Mouse (Mus musculus) retina, adult 2 months (tissue): ENCODE data around the gene Rfc5.

ENCODE experiments used
- DNase-seq: peaks from one replicate; pipeline ENCODE4 v3.0.0-alpha.2; 2012; ENCODE audit warnings: low read depth, low spot score

The Rfc5 gene

DNA sequence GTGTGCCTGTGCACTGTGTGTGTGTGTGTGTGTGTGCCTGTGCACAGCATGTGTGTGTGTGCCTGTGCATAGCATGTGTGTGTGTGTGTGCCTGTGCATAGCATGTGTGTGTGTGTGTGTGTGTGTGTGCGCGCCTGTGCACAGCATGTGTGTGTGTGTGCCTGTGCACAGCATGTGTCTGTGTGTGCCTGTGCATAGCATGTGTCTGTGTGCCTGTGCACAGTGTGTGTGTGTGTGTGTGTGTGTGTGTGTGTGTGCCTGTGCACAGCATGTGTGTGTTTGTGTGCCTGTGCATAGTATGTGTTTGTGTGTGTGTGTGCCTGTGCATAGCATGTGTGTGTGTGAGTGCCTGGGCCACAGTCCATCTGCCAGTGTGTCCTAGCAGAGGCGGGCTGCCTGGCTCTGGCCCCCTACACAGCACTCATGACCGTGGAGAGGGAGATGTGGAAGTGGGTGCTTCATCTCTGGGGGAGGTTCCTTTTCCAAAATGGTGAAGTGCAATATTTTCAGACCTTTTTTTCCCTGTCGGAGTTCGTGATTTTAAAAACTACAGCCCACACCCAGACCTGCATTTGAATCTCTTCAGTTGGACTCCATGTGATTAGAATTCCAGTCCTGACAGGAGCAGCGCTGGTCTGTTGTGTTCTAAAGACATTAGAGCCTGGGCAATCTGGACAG, 14.3 kb downstream of the Rfc5 start:
- no peak for DNase-seq

DNA sequence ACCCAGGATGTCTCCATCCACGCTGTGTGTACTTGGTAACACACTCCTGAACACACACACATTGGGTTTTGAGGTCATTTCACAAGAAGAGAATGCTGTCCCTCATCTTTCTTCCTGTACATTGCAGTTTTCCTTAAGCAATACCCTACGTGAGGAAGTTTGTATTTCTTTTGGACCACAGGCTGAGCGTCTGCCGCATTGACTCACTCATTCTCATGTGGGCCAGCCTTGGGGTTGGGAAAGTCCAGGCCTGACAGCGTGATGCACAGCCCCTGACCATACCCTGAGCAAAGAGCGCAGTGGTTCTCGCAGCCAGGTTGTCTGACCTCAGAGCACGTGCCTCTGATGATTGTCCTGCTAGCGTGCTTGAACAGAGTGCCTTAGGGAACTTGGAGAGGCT, 15.4 kb downstream of the Rfc5 start:
- no peak for DNase-seq

DNA sequence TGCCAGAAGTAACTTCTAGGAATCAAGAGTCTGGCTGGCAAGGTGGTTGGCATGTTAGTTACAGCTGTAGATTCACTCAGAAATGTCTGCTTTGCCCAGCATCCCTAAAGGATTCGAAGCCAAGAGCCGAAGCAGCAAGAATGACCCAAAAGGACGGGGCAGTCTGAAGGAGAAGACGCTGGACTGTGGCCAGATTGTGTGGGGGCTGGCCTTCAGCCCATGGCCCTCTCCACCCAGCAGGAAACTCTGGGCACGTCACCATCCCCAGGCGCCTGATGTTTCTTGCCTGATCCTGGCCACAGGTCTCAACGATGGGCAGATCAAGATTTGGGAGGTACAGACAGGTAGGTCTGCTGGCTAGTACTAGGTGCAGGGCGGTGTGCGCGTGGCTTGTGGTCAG, 18.3 kb downstream of the Rfc5 start:
- DNase-seq = no peak

DNA sequence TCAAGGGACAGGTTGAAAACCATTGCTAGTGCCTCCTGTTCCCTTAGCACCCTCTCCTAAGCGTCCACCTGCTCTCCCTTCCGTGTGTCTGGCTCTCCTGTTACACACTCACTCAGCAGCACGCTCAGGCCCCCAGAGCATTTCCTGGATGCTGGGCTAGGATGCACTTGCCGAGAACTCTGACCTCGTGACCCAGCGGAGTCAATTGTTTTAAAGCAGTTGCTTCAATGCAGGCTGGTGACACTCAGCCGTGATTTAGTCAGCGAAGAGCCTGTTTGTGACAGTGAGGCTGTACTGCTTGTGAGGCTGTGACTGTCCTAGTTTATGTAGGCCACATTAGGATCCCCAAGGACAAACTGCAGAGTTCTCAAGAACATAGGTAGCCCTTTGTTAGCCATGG, 21.6 kb downstream of the Rfc5 start:
- DNase-seq = no peak

DNA sequence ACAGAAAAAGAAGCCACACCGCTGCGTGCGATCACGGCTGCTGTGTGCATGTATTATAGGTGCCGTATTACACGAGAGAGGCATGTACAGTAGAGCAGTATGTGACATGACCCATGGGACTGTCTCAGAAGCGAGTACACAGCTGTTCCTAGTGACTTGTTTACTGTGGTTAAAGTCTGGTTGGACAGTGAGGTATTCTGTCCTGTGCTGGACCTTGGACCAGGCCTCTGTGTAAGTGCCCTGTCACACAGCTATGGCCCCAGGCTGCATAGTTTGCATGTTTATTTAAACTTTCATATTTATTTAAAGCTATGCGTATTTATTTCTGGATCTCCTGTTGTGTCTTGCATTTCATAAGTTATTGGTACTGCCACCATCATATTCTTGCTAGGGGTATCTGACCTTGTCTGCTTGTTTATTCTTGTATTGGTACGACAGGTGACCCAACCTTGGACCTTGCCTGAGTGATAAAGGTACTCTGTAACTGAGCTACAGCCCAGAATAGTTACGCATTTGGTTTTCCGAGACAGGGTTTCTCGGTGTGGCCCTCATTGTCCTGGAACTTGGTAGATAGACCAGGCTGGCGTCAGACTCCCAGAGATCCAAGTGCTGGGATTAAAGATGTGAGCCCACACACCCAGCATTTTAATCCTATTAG, 22.8 kb downstream of the Rfc5 start:
- DNase-seq = no peak

DNA sequence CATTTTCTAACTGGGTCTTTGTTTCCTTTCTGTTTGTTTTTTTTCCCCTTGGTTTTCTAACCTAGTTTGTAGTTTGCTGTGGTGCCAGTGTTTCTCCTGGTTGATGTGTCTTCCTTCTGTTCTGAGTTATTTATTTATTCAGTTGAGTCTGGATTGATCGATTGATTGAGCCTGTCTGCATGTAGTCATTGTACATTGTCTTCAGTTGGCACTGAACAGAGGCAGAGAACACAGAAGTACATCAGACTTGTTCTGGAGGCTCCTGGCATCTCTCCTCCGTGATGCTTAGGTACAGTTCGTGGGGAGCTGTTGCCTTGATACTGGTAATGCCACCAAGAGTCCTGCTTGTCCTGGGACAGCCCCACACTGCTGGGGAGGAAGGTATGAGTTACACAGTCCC, 24.0 kb downstream of the Rfc5 start:
- DNase-seq = no peak

DNA sequence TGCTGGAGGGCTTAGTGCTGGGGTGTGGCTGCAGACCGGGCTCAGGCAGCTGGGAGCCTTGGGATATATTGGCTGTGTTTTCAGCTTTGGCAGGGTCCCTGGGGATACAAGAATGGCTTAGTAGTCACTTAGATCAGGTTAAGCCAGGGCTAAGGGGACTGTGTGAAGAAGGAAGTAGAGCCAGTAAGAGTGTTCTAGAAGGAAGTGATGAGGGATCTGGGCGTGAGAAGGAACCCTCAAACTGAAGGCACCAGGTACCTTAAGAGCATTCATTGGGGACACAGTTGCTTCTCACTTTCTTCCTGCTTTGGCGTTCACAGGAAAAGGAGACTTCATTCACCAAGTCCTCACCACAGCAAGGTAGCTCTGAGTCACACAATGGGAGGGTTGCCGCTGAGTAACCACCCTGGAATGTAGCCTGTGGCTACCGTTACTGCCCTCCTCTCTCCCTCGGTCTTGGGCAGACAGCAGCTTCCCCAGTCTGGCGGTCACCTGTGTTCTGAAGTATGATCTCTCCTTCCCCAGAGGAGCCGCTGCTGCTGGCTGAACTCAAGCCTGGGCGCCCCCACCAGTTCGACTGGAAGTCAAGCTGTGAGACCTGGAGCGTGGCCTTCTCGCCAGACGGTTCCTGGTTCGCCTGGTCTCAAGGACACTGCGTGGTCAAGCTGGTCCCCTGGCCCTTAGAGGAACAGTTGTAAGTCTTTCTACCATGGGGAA, 25.6 kb downstream of the Rfc5 start:
- no peak for DNase-seq

DNA sequence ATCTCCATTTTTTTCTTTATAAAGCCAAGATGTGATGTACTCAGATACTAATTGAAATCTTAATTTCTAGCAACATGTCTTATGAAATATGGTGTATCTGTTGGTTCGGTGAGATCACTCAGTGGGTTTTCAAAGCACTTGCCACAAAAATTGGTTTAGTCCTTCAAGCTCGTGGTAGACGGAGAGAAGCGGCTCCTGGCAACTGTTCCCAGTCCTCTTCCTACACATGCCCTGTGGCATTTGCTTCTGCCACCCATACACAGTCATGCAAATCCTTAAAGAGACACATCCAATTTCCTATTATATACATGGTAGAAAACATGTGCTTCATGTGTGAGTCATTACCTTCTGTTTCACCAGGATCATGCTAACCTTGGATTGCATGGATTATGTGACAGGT, 27.3 kb downstream of the Rfc5 start:
- no peak for DNase-seq

DNA sequence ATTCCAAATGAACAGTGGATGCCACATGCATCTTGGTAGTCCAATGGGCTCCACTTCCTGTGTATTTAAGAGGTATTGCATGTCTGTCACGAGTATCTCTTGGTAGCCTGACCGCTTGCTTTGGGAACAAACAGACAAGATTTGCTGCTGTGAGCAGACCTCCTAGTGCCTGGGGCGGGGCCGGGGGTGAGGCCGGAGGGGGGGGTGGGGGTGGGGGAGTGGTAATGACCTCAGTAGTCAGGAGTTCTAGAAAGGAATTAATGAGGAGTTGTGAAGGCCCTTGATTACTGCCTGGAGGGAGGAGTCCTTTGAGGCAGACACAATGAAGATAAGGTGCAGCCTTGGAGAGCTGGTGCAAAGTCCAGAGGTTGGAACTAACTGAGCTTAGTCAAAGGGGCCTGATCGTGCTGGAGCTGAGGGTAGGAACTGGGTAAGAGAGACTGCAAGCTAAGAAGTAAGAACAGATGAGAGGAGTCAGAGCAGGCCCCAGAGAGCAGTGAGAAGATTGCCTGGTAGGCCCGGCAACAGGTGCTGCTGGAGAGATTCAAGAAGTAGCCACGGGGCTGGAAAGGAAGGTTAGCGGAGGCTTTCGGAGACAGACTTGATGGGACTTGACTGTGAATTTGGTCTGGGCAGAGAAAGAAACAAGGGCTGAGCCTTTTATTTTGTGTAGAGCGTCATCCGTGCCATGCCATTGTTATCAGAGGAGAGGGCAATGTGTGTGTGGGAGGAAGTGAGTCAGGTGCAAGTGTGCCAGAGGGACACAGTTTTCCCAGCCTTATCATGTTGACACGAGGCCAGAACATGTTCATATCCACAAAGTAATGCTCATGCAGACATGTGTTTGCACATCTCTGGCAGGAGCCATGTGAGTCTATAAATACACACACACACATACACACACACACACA, 28.0 kb downstream of the Rfc5 start:
- no peak for DNase-seq

DNA sequence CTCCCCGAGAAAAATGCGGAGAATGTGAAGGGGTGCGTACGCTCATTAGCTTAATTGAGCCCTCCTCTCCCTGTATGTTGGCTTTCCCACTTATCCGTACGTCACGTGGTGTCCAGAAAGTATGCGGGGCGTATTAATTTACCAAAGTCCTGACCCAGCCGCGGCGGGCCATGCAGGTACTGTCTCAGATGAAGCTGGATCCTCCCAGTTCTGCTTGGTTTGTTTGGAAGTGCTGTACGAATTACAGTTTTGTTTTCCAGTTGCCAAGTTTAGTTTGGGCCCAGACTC, 28.7 kb downstream of the Rfc5 start:
- no peak for DNase-seq

DNA sequence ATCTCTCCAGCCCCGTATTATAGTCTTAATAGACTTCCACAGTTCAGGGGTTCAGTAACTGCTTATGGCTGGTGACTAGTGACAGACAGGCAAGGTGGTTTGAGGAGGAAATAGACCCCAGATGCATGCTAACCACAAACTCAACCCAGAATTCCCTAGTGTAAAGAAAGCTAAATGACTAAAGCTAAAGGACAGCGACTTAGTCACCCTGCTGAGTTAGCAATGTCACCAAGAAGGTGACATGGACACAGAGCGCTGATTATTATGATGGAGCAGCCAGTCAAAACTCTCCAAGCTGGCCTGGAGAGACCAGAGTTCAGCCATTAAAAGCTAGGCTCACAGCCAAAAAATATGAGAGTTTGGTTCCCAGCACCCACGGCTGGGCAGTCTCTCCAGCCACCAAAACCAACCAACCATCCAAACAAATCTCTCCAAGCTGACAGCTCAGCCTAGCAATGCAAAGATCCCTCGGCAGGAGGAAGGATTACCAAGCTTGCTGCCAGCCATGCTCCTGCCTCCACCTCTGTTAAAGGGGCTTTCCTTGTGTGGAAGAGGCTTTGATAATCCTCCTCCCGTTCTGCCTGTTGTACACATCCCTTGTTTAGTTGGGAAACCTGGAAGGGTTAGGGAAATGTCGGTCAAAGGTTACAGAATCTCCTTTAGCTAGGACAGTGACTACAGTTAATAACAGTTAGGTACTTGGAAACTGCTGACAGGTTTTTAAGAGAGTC, 29.2 kb downstream of the Rfc5 start:
- DNase-seq = no peak

DNA sequence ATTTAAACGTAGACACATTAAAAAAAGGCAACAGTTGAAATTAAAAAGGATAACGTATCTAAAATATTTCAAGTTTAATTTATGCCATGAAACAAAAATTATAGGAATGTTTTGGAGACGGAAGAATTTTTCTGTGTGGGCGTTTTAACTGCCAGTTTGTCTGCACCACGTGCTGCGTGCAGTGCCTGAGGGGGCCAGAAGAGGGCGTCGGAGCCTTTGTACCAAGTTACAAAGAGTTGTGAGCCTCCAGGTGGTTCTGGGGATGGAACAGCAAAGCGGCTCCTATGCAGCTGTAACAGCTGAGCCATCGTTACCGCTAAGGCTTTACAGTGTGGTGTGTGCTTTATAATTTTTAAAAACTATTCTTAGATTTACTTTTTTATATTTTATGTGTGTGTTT, 30.1 kb downstream of the Rfc5 start:
- DNase-seq = no peak

DNA sequence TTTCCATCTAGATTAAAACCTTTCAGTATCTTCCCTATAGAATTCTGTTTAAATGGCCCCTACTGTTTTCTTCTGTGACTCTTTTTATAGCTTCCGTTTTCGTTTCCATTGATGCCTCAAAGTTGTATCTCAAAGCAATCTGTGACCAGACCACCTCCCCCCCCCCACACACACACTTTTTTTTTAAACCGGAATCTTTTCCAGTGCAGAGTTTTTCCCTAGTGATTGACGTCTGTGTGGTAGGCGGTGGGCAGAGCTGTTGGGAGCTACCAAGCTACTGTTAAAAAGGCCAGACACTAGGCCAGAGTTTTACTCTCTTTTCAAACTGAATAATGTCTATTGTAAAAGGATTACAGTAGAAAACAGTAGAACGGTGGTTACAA, 30.6 kb downstream of the Rfc5 start:
- DNase-seq = no peak

DNA sequence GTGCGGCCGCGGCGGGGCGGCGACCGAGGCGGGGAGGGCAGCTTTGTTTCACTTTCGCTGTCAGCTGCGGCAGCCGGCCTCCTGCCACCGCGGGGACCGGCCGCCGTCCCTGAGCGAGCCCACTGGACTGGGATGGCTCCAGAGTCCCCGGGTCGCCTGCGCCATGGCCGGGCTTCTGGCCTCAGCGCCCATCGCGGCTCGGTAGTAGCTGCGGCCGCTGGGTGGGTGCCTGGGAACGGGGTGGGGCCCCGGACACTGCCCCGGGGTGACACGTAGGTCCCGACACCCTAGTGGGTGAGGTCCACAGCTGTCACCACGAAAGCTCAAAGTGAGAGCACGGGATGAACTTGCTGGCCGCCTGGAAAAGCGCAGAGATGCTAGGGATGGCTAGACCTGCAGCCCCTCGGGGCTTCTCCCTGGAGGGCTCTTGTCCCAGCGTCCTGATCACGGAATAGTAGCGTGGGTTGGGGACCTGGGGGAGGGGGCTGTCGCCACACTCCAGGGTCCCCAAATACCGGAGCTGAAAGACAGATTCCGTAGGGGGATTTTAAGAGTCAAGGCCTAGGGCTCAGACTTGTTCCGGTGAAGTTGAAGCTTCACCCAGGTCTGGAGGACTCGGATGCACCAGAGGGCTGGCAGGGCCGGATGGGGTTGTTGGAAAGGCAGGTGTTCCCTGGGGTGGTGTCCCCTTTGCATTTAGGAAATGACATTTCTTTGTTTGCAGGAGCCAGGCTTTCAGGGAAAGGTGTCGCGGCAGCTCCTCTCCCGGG, 31.2 kb downstream of the Rfc5 start:
- DNase-seq = no peak

DNA sequence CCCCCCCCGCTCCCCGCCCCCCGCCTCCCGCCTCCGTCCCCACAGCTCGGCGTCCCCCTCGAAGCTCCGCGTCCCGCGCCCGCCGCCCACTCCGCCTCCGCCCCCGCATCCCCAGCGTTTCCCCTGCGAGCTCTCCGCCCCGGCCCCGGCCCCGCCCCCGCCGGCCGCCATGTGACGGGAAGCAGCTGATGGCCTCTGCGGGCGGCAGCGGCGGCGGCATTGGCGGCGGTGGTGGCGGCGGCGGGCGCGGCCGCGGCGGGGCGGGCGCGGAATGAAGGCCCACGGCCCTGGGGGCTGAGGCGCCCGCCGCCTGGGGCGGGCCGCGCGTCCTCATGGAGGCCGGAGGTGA, 31.7 kb downstream of the Rfc5 start, which contains the start of gene Wsb2:
Gene Wsb2, plus strand, starts transcription at position 176 of the 349 bp plus-strand sequence.
- DNase-seq = no peak

DNA sequence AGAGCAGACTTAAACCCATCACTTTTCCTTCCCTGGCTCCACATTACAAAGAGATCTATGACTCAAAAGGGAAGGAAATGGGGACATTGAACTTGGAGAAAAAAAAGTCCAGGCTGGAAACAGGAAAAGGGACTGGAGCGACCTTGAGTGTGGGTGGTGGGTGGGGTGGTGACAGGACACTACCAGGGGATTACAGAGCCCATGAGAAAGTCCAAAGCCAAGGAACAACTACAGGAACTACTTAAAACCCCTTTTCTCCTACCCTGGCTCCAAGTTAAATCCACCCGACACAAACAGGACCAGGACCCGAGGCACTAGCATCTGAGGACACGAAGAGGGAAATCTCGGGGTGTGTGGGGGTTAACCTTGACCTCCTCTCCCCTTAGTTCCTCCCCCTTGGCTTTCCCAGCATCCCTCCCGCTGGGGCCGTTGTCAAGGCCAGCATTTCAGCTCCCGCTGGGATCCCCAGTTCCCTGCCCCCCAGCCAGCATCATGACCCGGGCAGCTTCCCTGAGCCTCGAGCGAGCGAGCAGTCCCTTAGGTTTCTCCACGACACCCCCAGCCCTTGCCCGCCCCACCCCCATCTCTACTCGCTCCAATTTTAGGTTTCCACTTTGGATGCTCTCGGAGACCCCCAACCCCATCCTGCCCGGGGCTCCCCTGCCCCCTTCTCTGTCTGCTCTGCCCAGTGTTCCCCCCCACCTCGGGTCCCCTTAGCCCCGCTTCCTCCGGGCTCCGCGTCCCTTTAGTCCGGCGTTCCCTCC, 32.3 kb downstream of the Rfc5 start:
- no peak for DNase-seq

DNA sequence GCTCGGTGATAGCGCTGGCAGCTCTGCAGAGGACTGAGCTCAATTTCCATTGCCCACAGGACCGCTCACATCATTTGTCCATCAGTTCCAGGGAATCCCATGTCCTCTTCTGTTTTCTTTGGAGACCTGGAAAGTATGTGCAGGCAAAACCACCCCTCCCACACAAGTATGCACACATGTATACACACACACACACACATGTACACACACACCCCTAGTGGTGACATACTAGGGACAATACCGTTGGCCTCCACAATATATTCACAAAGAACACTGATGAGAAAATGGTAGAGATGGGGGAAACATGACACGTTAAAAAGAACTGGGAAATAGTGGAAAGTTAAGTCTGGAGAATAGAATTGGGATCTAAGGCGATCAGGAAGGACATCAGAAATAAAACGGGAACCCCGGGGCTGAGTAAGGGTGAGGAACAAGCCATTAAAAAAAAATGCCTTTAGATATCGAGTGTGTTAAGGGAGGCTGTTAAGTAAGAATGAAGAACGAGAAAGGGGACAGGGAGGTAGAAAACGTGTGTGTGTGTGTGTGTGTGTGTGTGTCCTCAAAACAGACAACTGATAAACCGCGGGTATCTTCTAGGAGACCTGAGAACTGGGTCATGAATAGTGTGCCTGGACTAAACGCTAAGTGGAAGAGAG, 33.1 kb downstream of the Rfc5 start:
- DNase-seq = no peak

DNA sequence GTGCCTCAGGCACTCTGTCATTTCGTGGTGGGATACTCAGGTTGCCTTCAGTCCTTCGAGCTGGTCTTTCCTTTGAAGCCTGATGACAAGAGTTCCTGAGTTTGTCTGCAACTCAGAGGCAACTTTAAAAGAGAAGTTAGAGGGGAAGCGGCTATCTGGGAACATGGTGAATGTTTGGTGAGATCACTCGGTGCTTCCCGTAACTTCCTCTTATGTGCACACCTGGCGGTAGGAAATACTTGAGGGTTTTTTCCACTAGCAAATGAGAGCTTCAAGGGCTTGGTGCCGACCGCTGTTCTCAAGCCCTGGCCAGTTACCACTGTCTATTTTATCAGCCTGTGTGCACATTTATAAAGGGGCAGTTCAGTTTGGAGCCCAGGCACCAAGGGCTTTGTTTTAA, 34.7 kb downstream of the Rfc5 start:
- DNase-seq = no peak

DNA sequence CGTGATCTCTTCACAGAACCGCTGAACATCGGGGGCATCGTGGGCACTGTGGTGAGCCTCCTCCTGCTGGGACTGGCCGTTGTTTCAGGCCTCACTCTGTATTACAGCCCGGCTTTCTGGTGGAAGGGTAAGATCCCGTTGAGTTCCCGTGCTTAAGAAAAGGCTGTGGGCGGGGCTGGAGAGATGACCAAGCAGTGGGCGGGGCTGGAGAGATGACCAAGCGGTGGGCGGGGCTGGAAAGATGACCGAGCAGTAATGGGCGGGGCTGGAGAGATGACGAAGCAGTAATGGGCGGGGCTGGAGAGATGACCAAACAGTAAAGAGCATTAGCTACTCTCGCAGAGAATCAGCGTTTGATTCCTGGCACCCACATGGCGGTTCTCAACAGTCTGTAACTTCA, 40.6 kb downstream of the Rfc5 start:
- DNase-seq = no peak

DNA sequence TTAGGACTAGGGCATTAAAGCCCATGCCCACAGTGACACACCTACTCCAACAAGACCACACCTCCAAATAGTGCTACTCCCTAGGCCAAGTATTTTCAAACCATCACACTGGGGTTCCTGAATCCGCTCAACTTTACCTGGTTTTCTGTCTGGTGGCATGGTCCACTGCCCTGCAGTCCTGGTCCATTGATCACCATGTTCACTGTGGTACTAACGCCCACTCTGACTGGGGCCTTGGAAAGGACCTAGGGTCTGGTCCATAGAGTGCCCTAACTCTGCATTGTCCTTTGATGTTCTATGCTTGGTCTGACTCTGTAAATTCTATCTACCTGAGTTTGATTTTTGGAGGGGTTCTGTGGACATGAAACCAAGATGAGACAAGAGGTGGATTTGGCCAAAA, 41.0 kb downstream of the Rfc5 start:
- no peak for DNase-seq
